Mouse (Mus musculus): ENCODE data around the gene Srp9.

Gene Srp9

DNA sequence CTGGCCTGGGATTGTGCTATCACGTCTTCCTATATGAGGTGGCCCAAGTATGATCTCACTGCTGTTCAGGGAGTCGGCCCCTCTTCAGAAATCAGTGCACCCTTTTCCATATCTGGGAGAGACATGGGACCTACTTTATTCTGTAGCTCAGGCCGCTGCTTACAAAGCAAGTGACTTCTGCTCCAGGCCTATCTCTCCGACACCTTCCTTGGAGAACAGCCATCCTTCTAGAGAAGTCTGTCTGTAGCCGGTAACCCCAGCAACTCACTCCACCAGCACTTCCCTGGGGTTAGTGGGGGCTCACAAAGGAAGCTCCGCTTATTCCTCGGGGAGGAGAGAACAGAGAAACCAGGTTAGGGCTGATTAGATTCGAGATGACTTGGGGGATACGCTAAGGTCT lies 17.3 kb upstream of the Srp9 start:
- DNase-seq, result no peak

- DNase-seq, result no peak
Measured at GRCm38 (mm10) chr1:182108397-182109099, 16.0 kb upstream of the Srp9 start.

- no peak for DNase-seq
Measured at GRCm38 (mm10) chr1:182110185-182110584, 14.4 kb upstream of the Srp9 start.

GRCm38 (mm10) chr1:182110708-182111385 lies 13.7 kb upstream of the Srp9 start:
- DNase-seq, result peak; percentile 44 to 45

- DNase-seq, result peak; percentile 39 to 44
Measured at GRCm38 (mm10) chr1:182111386-182112317, 12.9 kb upstream of the Srp9 start.

DNA sequence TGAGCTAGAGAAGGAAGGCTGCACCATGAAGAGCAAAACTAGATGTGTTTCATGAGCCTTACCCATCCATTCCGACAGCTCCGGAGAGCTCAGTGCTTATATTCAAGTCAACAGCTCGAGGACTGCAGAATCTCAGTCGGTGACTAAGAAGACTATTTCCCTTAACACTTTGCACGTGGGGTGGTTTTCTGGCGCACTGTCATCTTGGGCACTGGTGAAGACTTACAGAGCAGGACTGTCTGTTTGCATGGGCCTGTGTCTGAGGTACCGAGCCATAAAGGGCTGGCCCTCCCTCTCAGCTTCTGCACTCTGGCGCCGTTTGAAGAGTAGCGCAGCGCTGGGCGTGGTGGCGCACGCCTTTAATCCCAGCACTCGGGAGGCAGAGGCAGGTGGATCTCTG lies 12.2 kb upstream of the Srp9 start:
- DNase-seq, result no peak

- no peak for DNase-seq
Measured at GRCm38 (mm10) chr1:182113131-182113530, 11.4 kb upstream of the Srp9 start.

DNA sequence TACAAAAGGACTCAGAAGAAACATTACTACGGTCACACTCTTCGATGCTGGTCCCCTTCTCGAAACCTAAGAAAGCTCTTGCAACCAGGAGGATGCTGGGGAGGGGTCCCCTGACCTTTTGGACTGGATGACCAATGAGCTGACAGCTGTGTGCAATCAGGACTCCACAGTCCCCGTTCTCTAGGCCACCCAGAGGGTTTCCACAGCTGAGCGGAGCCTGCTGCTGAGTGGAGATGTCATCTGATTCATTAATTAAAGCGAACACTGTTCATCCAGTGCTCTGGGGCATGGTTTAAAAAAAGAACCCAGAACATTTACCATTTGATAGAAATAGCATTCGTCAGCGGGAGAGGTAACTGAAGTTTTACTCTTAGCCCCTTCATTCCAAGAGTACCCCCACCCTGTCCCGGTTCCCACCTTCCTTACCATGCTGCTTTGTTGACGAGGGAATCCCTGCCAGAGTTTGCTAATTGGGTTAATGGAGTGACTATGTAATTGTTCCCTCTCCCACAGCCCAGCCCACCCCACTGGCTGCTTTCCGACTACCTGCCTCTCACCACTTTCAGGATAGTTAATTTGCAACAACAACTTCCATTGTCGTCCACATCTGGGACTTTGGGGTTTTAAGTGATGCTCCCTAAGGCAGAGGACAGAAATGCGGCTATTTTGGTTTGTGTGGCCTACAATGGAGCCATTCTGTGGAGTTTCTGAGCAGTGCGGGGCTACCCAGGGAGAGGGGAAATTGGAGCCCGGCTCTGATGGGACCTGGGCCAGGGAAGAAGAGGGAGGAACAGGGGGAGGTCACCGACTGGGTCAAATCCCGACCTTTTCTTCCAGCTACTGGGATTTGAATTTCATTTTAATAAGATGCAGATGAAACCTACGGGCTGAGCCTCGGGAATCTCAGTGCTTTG lies 10.7 kb upstream of the Srp9 start:
- no peak for DNase-seq

GRCm38 (mm10) chr1:182115197-182115596 lies 9.3 kb upstream of the Srp9 start:
- DNase-seq, result peak; percentile 36 to 37

GRCm38 (mm10) chr1:182115651-182116408 lies 8.7 kb upstream of the Srp9 start:
- DNase-seq, result peak; percentile 43 to 58

- no peak for DNase-seq
Measured at GRCm38 (mm10) chr1:182122413-182122812, 2.1 kb upstream of the Srp9 start.

DNA sequence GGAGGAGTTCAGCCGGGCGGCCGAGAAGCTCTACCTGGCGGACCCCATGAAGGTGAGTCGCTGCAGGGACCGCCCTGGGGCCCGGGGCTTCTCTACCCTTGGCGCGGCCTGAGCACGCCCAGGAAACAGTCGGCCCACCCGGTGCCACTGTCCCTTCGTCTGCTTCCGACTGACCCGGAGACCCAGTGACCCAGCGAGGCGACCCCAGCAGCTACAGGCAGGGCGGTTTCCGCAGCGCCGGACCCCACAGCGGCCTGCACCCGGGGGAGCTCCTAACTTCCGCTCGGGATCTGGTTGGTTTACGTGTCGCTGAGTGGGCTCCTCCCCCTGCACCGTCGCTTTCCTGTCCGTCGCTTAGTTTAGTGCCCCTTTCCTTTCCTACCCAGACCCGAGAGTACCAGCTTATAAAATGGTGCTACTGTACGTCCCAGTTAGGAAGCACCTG lies 409 bp downstream of the Srp9 start:
- peak; percentile 76 to 78 for DNase-seq

DNA sequence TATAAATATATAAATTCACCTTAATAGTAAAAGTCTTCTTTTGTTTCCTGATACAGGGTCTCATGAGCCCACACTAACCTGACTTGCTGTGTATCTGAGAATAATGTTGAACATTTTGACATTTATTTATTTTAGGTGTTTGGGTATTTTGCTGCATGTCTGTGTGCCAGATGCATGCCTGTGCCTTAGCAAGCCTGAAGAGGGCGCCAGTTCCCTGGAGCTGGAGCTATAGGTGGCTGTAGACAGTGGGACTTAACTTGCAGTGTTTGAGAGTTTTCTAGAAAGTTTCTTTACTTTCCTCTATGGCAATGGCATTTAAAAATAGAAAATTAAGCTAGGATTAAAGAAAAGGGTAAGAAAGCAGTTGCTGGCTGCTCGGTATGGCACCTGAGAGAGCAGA lies 6.3 kb downstream of the Srp9 start:
- DNase-seq, result no peak

- DNase-seq, result no peak
Measured at GRCm38 (mm10) chr1:182137204-182138125, 12.9 kb downstream of the Srp9 start.

- DNase-seq, result no peak
Measured at GRCm38 (mm10) chr1:182138172-182138571, 13.6 kb downstream of the Srp9 start.

GRCm38 (mm10) chr1:182139937-182140336 lies 15.4 kb downstream of the Srp9 start:
- DNase-seq, result no peak

DNA sequence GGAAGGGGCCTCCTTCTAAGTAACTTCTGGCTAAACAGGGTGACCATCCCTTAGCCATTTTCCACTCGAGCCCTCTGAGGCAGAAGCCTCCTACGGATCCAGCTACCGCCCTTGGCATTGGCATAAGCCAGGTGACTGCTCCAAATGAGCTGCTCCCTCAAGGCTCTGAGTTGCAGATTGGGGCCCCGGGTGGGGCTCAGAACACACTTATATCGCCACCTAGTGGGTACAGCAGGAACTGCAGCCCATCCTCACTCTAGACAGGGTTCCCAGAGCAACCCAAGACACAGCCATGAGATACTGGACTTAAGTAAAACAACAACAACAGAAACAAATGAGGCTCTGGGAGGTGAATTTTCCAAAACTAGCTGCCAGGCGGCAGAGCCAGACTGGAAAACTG lies 15.8 kb downstream of the Srp9 start:
- peak; percentile 83 to 89 for DNase-seq

DNA sequence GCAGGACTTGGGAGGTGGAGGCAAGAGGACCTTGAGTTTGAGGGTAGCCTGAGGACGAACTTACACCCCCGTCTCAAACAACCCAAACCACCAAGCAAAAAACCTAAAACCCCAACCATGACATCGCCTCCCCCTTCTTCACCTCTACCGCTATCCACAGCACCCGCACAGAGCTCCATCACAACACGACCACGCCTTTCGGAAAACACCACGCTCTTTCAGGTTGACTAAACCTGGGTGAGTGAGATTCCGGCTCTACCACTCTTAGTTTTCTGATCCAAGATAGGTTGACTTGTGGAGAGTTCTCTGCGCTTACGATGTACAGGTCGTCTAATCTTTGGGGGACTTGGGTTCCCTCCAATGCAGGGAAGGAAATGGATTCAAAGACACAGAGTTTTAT lies 18.2 kb downstream of the Srp9 start:
- no peak for DNase-seq

GRCm38 (mm10) chr1:182143288-182143687 lies 18.8 kb downstream of the Srp9 start:
- no peak for DNase-seq

DNA sequence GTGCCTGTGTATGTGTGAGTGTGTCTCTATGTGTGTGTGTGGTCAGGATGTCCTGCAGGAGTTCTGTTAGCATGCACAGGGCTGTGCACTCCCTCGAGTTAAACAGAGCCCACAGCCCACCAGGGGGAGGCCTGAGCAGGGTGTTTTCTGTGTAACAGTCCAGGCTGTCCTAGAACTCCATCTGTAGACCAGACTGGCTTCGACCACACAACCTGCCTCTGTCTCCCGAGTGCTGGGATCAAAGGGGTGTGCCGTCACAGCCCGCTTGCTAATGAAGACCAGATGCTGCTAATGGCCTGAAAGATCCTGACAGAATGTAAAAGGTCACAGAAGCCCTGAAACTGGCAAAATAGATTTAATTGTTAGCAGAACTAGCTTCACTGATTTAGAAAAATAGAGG lies 21.0 kb downstream of the Srp9 start:
- DNase-seq, result no peak
